Mouse (Mus musculus): ENCODE measurements at regions not wholly inside any gene's neighbourhood (a gene's known extent, or its start where the extent isn't known, plus 50 kb on each side); places are given as distances from the start of the nearest gene placed in this dataset.

DNA sequence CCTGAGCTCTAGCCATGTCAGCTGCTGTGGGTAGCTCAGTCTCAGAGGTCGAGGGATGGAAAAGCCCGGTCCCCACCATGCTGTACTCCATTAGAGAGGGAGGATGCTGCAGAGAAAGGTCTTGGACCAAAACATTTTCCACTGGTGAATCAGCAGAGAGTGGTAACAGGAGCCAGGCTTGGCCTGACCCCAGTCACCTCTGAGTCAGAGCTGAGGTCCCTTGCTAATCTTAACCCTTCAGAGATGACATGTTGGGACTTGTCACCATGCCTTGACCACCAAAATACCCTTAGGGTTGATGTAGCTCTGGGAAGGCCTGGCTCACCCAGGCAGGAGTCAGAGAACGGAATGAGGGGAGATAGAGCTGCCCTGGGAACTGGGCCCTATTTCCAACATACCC is 210.0 kb downstream of the Cyp26b1 start:
- DNase-seq = no peak

DNA sequence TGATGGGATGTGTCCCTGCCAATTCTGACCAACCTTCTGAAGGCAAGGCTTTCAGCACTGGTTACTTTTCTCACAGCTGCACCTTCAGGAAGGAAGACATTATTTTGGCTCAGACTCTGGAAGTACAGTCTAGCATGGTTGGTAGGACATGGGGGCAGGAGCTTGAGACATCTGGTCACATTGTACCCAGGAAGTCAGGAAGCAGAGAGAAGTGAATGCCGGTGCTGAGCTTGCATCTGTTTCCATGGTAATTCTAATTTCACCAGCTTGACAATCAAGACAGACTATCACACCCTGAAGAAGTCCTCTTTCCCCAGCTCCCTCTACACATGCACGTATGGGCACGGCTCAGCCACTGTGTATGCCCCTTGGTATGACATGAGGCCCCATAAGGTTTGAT is 210.6 kb downstream of the Cyp26b1 start:
- DNase-seq = no peak

- no peak for DNase-seq
Observed at GRCm38 (mm10) chr6:84381571-84381970, 212.1 kb downstream of the Cyp26b1 start.

DNA sequence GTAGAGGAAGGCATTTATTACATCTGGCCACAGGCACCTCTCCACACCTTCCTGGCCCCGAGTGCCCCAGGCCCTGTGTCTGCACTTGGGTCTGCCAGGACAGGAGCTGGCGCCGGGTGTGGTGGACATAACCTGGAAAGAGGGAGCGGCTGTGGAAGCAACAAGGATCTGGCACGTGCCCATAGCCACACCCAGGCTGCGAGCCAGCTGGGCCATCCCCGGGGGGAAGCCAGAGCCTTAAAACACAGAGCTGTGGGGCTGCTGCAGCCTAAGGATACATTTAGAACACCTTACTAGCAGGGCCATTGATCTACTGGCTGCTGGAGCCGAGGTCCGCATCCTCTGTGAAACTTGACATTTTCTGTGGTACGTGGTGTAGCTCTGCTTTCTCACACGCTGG is 217.0 kb downstream of the Cyp26b1 start:
- DNase-seq = no peak

- no peak for DNase-seq
Observed at GRCm38 (mm10) chr6:84375498-84375897, 218.2 kb downstream of the Cyp26b1 start.

GRCm38 (mm10) chr6:84366365-84366764 is 227.3 kb downstream of the Cyp26b1 start:
- peak; percentile 93 for DNase-seq

DNA sequence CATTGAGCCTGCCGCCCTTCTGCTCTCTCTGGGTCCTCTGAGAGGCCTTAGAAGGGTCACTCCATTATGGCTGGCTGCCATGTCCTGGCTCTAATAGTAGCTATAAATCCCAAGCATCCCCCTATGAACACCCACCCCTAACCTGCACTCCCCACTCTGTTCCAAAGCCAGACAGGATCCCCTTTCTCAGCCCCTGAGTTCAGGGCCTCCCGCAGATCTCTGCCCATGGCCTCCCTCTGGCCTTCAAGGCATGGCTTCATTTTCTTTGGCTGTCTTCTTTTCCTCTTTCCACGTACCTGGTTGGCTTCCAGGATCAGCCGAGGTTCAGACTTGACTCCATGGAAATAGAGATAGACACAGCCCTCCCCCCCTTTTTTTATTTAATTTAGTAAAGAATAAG is 227.8 kb downstream of the Cyp26b1 start:
- DNase-seq = peak; percentile 91

GRCm38 (mm10) chr6:84364964-84365363 is 228.7 kb downstream of the Cyp26b1 start:
- no peak for DNase-seq

- no peak for DNase-seq
Observed at GRCm38 (mm10) chr6:84362331-84362730, 231.4 kb downstream of the Cyp26b1 start.

DNA sequence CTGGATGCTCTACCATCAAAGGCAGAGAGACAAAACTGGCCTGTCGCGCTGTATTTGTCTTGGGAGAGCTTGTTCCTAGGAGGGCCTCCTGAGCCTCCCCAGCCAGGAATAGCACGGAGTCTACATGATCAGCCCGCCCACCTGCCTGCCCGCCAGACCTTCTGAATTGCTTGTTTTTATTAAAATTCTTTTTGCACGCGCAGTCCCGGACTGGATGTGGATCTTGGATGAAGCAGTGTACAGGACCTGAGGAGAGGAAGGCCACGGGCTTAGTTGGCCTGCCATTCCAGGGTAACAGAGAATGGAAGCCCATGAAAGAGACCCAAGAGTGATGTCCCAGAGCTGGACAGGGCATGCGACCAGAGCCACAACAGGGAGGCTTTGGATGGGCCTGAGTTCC is 235.8 kb downstream of the Cyp26b1 start:
- DNase-seq = peak; percentile 90

GRCm38 (mm10) chr6:84353425-84354220 is 240.1 kb downstream of the Cyp26b1 start:
- DNase-seq = peak; percentile 95

GRCm38 (mm10) chr6:84344936-84345335 is 248.8 kb downstream of the Cyp26b1 start:
- no peak for DNase-seq

DNA sequence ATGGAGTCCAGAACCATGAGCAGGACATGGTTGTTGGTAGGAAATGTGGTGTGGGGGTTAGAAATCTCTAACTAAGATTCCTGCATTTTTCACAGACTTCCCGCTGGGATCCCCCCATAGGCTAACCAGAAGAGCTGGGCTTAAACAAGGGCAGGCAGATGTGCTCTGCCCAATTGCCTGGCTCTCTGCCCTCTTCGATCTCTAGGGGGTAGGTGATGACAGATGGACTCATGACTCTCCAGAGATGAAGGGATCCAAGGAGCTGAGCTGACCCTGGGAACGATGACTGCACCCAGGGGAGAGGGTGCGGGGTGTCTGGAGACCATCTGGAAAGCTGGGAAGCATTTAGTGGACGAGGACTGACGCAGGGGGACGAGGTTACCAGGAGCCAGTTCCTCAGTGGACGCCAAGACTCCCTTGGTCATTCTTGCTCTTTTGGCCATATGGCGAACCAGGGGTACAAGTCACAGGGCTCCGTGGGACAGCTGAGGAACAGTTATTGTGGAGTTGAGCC is 260.0 kb downstream of the Cyp26b1 start:
- peak; percentile 84 for DNase-seq

- DNase-seq = peak; percentile 82
Observed at GRCm38 (mm10) chr6:84329106-84329505, 264.6 kb downstream of the Cyp26b1 start.

DNA sequence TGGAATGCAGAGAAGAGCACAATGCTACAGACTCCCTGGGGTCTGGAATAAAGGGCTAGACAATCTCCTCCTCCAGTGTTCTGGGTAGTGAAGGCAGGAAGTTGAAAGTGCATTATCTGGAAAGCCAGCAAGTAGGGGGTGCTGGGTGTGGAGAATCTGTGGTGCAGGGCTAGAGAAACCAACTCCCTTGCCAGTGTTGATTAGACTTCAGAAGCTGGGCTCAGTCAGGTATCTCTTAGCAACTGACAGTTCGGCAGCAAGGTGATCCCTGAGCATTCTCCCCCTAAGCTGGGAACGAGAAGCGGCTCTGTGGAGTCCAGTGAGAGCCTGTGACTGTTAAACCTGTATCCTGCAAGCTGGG is 265.7 kb downstream of the Cyp26b1 start:
- DNase-seq = peak; percentile 78

DNA sequence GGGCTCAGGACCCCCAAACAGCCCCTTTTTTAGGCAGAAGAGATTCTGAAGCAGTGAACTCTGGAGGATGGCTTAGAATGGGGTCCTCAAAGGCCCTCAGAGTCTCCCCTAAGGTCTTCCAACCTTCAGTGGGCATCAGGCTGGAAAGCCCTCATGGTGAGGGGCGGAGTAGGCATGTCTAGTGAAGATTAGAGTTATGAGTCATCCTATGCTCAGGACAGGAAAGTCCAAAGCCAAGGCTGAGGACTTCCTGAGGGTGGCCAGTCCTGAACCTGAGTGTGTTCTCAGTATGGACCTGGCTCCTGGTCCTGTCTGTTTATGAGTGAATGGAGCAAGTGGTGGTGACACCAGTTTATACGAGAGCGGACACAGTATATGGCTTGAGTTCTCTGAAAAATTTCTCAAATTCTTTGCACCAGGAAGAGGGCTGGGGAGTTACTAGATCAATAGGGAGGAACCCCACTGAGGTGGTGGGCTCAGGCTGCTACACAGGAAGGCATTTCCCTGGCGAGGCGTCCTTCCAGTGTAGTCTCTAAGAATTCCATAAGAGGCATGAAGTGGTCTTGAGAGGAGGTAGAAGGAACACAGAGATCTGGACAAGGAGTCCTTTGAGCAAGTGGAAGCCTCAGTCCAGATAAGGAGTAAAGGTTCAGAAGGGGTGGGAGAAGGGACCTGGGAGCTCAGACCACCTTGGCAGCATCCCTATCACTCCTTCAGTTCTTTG is 266.2 kb downstream of the Cyp26b1 start:
- DNase-seq = peak; percentile 54

DNA sequence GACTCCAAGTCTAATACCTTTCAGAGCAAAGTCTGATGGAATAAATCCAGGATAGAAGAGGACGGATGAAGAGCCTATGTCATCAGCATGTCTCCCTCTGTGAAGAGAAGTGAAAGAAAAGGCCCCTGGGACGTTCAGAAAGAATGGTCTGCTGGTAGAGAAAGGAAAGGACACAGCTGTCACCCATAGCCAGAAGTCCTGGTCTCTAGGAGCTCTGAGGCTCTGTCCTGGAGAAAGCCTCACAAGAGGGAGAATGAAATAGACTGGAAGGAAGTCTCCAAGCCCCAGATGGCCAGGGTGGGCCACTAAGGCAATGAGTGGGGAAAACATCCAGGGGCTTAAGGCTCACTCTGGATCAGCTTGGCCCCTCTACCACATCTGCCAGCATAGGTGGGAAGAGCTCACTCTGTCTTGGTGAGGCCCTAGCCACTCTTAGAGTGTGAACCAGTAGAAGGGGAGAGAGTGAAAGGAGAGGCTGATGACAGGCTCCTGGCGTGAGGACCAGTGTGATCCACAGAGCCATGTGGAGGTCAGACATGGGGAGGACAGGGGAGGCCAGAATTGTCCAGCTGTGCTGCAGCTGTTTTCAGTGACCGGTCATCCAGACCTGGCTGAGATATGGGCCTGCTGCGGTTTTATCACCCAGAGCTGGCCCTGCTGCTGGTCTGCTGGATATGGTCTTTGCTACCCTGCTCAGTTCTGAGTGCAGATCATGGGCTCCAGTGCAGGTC is 268.2 kb downstream of the Cyp26b1 start:
- DNase-seq = peak; percentile 97

DNA sequence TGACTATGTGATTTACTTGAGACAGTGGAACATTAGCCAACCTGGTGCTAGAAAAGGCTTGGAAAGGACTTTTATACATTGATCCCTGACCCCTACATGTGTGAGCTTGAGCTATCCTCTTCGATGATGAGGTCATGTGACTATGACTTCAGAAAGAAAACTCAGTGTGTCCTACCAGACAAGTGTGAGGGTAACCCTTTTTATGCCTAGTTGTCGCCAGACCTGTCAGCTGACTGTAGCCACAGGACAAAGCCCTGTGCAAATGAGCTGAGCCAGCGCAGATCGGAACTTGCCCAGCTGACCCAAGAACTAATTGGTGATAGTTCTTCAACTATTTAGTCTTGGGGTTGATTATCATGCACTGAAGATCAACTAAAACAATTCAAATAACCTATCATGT is 269.5 kb downstream of the Cyp26b1 start:
- DNase-seq = peak; percentile 61

DNA sequence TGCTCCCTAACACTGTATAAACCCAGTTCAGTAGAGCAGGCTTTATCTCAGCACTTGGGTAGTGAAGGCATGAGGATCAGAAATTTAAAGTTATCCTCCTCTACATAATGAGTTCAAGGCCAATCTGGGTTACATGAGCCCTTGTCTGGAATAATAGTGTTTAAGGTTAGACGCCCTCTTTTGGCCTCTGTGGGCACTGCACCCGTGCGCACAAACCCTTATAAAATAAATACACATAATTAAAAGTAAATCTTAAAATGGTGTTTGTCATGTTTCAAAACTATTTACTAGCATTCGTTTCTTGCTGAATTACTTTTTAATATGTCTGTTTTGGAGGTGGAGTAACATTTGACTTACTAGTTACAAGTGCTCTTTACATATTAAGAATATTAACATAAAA is 271.2 kb downstream of the Cyp26b1 start:
- DNase-seq = peak; percentile 7

GRCm38 (mm10) chr6:84320586-84320985 is 273.1 kb downstream of the Cyp26b1 start:
- no peak for DNase-seq

- DNase-seq = peak; percentile 89
Observed at GRCm38 (mm10) chr6:84318774-84319173, 274.9 kb downstream of the Cyp26b1 start.

DNA sequence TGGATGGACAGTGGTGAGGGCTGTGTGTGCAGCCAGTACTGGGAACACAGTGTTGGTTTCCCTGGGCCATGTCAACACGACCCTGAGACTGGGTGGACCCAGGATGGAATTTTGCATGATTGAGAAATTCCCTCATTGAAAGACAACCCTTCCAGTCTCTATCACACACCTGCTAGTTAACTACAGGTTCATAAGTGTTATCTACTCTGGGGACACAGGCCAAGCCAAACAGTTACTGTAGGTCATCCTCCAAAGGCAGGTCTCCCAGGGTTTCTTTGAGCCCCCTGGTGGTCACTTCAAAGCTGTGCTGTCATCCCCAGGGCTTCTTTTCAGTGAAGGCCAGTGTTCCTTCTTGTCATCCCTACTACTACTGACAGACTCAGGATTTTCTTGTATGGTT is 276.7 kb downstream of the Cyp26b1 start:
- DNase-seq = peak; percentile 87

GRCm38 (mm10) chr6:84315175-84315912 is 278.4 kb downstream of the Cyp26b1 start:
- DNase-seq = no peak

All from heart, adult 11 months (tissue).